Mouse (Mus musculus) thymus, adult 2 months (tissue): Measurements from ENCODE around the gene Ptov1. TPM values are rescaled to one million over a fixed set of nuclear protein-coding genes. Genes with fewer than 3 reads are reported as not detected.

Source experiments
- DNase-seq: peaks from one replicate; pipeline ENCODE4 v3.0.0; 2021
- H3K27ac ChIP-seq: fragments of 200-500 bp; 2 replicates; pipeline ENCODE4 v1.5.1; 2012; ENCODE audit warnings: low read length, control low read depth; ENCODE audit not compliant: control insufficient read depth, insufficient read depth
- H3K27me3 ChIP-seq: fragments of 200-500 bp; 2 replicates; pipeline ENCODE4 v1.6.1; 2012; ENCODE audit warnings: mild to moderate bottlenecking, low read length, moderate library complexity, mixed read lengths; ENCODE audit not compliant: control insufficient read depth, insufficient read depth
- H3K36me3 ChIP-seq: fragments of 200-500 bp; 2 replicates; pipeline ENCODE4 v1.6.1; 2012; ENCODE audit warnings: mild to moderate bottlenecking, low read length, moderate library complexity; ENCODE audit not compliant: control insufficient read depth, insufficient read depth
- H3K4me1 ChIP-seq: fragments of 200-500 bp; replicated peaks from 2 replicates; pipeline ENCODE4 v1.6.1; 2012; ENCODE audit warnings: low read length; ENCODE audit not compliant: control insufficient read depth, insufficient read depth
- H3K4me3 ChIP-seq: fragments of 200-500 bp; 2 replicates; pipeline ENCODE4 v1.5.1; 2012; ENCODE audit warnings: mild to moderate bottlenecking, low read length, control low read depth, moderate library complexity; ENCODE audit not compliant: control insufficient read depth, insufficient read depth
- CTCF ChIP-seq: fragments of 200-500 bp; IDR thresholded peaks from 2 replicates; pipeline ENCODE4 v1.5.1; 2012; ENCODE audit warnings: mild to moderate bottlenecking, control low read depth, low read length, moderate library complexity, borderline replicate concordance; ENCODE audit not compliant: control insufficient read depth, poor library complexity, insufficient read depth; ENCODE audit errors: extremely low read depth
- POLR2A ChIP-seq: fragments of 200-500 bp; IDR thresholded peaks from 2 replicates; pipeline ENCODE4 v1.6.1; 2012; ENCODE audit warnings: mild to moderate bottlenecking, low read length, control low read depth, moderate library complexity; ENCODE audit not compliant: control insufficient read depth, poor library complexity, insufficient read depth; ENCODE audit errors: extremely low read depth
- WGBS: fragments of 180-500 bp; shearing (Covaris S2); methylation state at CpG from one replicate; pipeline ENCODE4 v1.1.7; 2018; 5-methylcytosine and 5-hydroxymethylcytosine counted together
- polyA plus RNA-seq: library from polyadenylated mRNA; depleted of rRNA; stranded (reverse); fragments of >200 nt; gene quantifications from 2 replicates; pipeline ENCODE4 v1.2.3, GENCODE M21; 2012

Ptov1 gene
- polyA plus RNA-seq, 1 experiment, result 338 TPM

- H3K4me3 ChIP-seq, result no peak overlapping the region
- TF ChIP-seq CTCF (no peak), POLR2A (no peak)
- H3K4me1 ChIP-seq, result peaks cover 11% of the 10 kb centered on the region
Measured at GRCm38 (mm10) chr7:44838073-44838472, 31.5 kb downstream of the Ptov1 start.

GRCm38 (mm10) chr7:44836423-44837053, 33.0 kb downstream of the Ptov1 start:
- 90% methylated on average over 9 of the region's 9 CpGs for WGBS
- TF ChIP-seq CTCF, result no peak
- no peak for TF ChIP-seq POLR2A
- DNase-seq, result no peak
- Histone ChIP-seq H3K4me1 (peaks cover 11% of the 10 kb centered on the region), H3K27ac (no peak overlapping the region), H3K36me3 (peaks cover 3% of the 10 kb centered on the region), H3K4me3 (peak overlapping the region; percentile 19; the same call in 1 of the 2 replicates), H3K27me3 (peaks cover 2% of the 10 kb centered on the region; the same call in 1 of the 2 replicates)

More at GRCm38 (mm10) chr7:44838073-44838472, 31.5 kb downstream of the Ptov1 start:
- no peak for DNase-seq
- WGBS, result 97% methylated on average over 6 of the region's 6 CpGs
- H3K36me3 ChIP-seq, result peaks cover 14% of the 10 kb centered on the region
- no peak overlapping the region for H3K27ac ChIP-seq
- peaks cover 2% of the 10 kb centered on the region; the same call in 1 of the 2 replicates for H3K27me3 ChIP-seq

- Histone ChIP-seq H3K4me1 (peaks cover 11% of the 10 kb centered on the region), H3K36me3 (peaks cover 9% of the 10 kb centered on the region), H3K27me3 (peaks cover 2% of the 10 kb centered on the region; the same call in 1 of the 2 replicates), H3K4me3 (peak overlapping the region; percentile 19; the same call in 1 of the 2 replicates), H3K27ac (no peak overlapping the region)
- 58% methylated on average over 3 of the region's 3 CpGs for WGBS
- TF ChIP-seq CTCF, result no peak
- TF ChIP-seq POLR2A, result no peak
- DNase-seq, result no peak
Measured at GRCm38 (mm10) chr7:44836016-44836404, 33.6 kb downstream of the Ptov1 start.

GRCm38 (mm10) chr7:44835373-44836015, 34.1 kb downstream of the Ptov1 start:
- TF ChIP-seq POLR2A (no peak), CTCF (no peak)
- Histone ChIP-seq H3K27me3 (peaks cover 2% of the 10 kb centered on the region; the same call in 1 of the 2 replicates), H3K27ac (no peak overlapping the region), H3K4me1 (peaks cover 11% of the 10 kb centered on the region), H3K36me3 (peaks cover 11% of the 10 kb centered on the region), H3K4me3 (no peak overlapping the region)
- 92% methylated on average over 1 of the region's 1 CpGs for WGBS
- DNase-seq, result no peak

GRCm38 (mm10) chr7:44832763-44833162, 36.8 kb downstream of the Ptov1 start:
- peaks cover 31% of the 10 kb centered on the region for H3K36me3 ChIP-seq
- H3K4me1 ChIP-seq, result no peaks in the 10 kb centered on the region; the same call in 1 of the 2 replicates
- H3K4me3 ChIP-seq, result no peak overlapping the region
- no peak overlapping the region for H3K27ac ChIP-seq
- no peaks in the 10 kb centered on the region for H3K27me3 ChIP-seq
- no peak for DNase-seq
- WGBS, result 92% methylated on average over 4 of the region's 4 CpGs
- TF ChIP-seq POLR2A (no peak), CTCF (no peak)

- H3K27me3 ChIP-seq, result no peaks in the 10 kb centered on the region
- peaks cover 31% of the 10 kb centered on the region for H3K36me3 ChIP-seq
- no peak overlapping the region for H3K4me3 ChIP-seq
- 85% methylated on average over 5 of the region's 5 CpGs for whole genome bisulfite sequencing
- TF ChIP-seq CTCF (no peak), POLR2A (no peak)
- H3K27ac ChIP-seq, result no peak overlapping the region
- peaks cover 3% of the 10 kb centered on the region for H3K4me1 ChIP-seq
- DNase-seq, result no peak
Measured at GRCm38 (mm10) chr7:44828706-44829105, 40.9 kb downstream of the Ptov1 start.
